Mouse (Mus musculus): Measurements from ENCODE around the gene Epha3.

The Epha3 gene

GRCm38 (mm10) chr16:63863913-63864330, at the start of gene Epha3:
TSS of gene Epha3 (minus strand) at chr16:63864175.
- peak; percentile 89 for DNase-seq

DNA sequence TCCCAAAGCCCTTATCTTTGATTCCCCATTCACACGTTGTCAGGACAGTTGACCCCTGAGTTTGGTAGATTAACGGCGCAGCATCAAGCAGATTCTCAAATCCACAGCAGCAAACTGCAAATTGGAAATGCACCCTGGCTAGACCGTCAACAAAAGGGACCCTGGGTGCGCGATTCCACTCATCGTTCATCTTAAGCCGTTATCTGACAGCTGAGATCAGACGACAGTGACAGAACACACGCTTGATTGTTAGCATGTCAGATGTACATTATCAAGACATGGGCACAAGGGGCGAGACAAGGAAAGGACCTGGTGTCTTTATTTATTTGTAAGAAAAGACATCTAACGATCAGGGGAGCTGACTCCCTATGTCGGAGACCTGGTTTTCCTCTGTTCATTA, 39.5 kb upstream of the Epha3 start:
- no peak for DNase-seq

DNA sequence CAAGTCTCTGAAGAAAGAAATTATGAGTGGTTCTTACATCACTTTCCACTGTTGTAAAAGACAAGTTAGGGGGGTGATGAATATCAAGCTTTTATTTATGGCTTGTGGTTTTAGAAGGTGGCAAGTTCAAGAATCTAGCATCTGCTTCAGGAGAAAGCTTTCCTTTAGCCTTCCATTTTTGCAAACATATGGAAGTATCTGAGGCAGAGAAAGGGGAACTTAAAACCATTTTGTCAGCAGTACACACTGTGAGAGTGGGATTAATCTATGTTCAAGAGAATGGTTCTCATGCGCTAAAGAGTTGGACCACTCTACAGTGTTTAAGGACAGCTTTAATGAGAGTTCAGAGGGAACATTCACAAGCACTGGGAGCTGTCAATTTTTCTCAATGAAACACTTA, 17.2 kb upstream of the Epha3 start:
- DNase-seq, result no peak

GRCm38 (mm10) chr16:63872313-63872712, 8.3 kb upstream of the Epha3 start:
- peak; percentile 64 for DNase-seq

GRCm38 (mm10) chr16:63864463-63864976, 545 bp upstream of the Epha3 start:
- no peak for DNase-seq

DNA sequence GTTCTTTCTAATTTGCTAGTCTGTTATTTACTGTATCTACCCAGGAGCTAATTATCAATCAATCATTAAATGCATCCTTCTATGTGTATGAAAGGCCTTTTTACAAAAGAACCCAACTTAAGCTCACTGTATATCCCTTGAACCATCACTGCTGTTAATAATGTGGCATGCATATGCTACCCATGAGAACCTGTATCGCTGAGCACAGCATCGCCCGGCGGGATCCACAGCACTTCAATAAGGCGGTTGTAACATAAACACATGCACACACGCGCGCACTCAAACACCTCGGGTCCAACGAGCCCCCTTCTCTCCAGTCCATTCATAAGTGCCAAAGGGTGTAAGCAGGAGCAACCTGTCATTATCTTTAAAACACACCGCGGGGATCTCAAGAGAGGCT, 794 bp downstream of the Epha3 start:
- peak; percentile 56 for DNase-seq

DNA sequence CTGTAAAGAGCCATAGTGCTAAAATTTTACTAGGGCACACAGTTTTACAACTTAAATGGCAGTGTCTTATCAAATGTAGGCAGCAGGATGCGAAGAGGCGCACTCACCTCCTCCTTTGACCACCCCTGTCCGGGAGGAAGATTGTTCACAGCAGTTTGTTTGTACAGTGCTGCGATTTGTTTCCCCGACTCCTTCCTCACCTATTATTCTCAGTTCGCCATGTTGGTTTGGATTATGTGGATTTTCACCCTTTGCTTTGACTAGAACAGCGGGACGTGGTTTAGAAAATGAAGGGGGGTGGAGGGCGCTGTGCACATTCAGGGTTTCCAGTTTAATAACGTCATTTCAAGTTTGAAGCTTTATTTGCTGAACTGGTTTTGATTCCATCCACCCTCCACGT, 6.4 kb downstream of the Epha3 start:
- peak; percentile 41 for DNase-seq

DNA sequence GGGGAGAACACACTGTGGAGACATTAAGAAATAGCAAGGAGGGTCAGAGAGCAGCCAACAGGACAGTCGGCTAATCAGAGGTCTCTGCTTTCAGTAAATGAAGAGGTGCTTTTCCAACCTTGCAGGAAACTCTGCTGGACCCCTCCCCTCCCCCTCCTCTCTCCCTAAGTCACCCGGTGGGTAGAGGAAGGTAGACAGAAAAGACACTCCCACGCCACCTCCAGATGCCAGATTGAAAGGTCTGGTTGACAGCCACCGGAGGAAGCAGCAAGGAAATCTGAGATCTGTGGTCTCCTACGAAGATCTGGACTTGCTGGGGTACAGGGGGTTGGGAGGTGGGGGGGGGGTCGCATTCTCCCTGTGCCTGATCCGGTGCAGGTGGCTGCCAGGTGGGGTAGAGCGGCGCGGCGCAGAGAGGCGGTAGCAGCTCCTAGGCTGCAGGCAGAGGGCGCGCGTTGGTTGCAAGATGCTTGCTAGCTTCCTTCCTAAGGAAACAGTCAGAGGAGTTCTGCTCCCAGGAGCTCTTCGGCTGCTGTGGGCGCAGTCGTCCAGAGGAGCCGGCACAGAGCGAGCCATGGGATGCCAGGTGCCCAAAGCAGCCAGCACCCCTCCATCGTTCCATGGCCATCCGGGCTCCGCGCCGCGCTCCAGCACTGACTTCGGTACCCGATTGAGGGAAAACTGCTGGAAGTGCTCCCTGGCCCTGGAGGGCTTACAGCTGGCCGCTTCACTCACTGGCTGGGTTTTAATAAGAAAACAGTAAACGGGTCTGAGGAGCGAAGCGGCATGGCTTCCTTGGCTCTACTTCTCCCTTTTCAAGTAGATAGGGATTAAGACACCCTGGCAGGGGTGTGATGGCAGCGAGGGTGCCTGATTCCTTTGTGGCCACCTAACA, 7.1 kb downstream of the Epha3 start:
- DNase-seq, result peak; percentile 82

GRCm38 (mm10) chr16:63850297-63850696, 13.7 kb downstream of the Epha3 start:
- DNase-seq, result no peak

- no peak for DNase-seq
Observed at GRCm38 (mm10) chr16:63842911-63843310, 21.1 kb downstream of the Epha3 start.

DNA sequence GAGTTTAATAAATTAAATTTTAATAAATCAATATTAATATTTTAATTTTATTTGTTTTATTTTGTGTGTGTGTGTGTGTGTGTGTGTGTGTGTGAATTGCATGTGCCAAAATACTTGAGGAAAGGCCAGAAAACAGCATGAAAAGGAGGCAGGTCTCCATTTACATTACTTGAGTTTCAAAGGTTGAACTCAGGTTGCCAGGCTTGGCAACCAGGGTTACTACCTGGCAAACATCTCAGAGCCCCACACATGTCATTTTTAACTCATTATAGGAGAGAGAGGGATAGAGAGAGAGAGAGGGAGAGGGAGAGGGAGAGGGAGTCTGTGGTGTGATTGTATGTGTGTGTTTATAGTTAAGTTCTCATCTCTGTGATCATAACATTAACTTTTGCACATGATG, 26.5 kb downstream of the Epha3 start:
- DNase-seq, result no peak

DNA sequence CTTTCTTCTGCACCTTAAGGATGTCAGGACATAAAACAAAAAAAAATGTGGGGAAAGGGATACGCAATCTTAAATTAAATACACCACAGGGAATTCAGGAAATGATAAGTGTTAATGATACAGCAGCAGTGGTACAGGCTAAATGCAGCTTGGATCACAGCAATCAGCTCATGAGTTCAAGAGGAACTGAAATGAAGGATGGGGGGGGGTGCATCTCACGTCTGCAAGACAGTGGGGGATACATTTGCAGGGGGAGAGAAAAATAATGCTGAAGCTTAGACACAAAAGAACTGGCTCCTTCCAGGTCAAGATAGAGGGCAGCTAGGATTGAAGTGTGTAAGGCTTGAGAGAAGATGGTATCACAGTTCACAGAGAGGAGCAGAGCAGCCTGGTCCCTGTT, 42.8 kb downstream of the Epha3 start:
- no peak for DNase-seq

DNA sequence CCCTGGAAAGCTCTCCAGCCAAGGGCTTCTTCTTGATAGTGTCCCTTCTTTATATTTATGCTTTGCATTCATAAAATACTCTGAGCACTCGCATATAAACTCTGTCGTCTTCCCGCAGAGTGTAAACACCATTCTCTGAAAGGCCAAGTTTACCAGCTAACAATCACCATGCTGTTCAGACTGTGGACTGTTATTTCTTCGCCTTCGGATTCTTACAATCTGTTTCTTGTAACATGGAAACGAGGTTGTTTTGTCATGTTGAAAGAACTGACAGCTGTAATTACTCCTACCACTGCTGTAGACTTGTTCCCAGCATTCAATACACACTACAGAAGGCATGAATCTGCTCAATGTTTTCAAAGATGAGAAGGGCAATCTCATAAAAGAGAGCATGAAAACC, 46.4 kb downstream of the Epha3 start:
- DNase-seq, result no peak

DNA sequence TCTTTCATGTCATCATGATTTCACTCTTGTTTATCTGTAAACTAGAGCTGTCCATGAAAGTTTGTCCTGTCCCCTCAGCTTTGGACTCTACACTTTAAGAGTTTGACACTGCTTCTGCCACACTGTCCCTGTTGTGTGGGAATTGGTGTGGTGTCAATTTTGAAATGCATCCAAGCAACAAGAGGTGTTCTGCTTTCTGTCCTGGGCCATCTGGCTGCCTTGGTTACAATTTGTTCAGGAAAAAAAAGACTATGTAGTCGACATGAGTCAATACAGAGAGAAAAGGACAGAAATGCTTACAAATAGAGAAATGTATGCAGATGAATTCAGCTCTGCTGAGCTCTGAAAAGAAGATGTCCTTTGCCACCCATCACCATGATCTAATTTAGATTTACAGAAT, 47.3 kb downstream of the Epha3 start:
- DNase-seq, result peak; percentile 94

GRCm38 (mm10) chr16:63809871-63810270, 54.1 kb downstream of the Epha3 start:
- no peak for DNase-seq

DNA sequence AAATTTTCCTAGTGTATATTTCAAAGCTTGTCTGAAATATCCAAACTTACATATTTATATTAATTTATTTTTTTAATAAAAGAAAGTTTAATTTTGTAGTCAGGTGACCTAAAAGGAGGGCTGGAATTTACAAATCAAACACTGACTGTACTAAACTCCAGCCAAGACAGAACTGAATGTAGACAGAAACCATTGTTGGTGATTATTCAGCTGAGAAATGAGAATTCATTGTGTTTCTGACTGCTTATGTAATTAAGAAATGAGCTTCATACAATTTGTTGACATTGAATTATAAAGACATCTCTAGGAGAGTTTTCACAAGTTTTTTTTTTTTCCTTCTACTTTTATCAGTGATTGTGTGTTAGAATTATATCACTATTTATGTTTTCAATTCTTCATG, 55.0 kb downstream of the Epha3 start:
- no peak for DNase-seq

- DNase-seq, result no peak
Observed at GRCm38 (mm10) chr16:63806437-63807129, 57.4 kb downstream of the Epha3 start.

DNA sequence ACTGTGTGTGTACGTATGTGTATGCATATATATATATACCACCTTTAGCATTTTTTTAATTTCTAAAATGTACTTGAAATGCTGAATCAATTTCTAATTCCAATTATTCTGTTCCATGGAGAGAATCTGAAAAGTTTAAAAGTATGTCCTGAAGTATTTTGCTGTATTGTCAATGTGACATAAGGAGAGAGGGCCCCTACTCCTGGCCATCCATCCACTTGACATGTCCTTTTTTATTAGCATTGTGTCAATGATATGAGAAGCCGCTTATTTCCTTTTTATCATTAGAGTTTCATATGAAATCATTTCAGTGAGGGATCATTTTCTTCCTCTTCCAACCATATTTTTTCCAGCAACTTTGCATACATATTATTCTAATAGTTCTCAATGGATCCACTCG, 58.0 kb downstream of the Epha3 start:
- no peak for DNase-seq

DNA sequence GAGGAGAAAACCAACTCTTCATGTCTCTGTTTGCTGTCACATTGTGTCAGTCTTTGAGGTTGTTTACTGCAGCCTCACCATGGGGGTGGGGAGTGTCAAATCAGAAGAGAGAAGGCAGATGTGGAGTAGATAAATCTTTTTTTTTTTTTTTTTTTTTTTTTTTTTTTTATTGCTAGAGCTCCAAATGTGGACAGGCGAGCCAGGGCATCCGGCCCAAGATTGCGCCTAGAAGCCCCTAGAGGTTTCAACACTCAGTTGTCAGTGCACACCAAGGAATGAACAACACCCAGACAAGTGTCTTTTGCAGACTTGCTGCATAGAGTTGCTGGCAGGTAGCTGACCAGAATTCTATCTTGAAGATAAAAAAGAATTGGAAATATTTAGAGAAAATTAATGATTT, 62.5 kb downstream of the Epha3 start:
- no peak for DNase-seq

DNA sequence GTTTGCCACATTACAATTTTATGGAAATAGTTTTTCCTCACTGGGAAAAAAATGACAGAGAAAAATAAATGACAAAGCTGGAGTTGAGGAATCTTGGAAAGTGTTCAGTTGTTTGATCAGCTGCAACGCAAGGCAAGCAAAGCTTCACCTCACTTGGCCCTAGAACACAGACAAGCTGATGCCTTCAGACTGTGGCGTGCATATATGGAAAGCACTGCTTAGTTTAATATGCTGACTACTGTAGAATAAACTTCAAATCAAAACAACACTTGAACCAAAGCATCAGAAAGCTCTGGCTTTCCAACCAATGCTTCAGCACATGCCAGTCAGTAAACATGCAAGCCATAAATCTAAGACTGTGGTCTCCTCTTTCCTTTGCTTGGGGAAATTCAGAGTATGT, 65.6 kb downstream of the Epha3 start:
- DNase-seq, result no peak

GRCm38 (mm10) chr16:63794292-63794691, 69.7 kb downstream of the Epha3 start:
- DNase-seq, result no peak

DNA sequence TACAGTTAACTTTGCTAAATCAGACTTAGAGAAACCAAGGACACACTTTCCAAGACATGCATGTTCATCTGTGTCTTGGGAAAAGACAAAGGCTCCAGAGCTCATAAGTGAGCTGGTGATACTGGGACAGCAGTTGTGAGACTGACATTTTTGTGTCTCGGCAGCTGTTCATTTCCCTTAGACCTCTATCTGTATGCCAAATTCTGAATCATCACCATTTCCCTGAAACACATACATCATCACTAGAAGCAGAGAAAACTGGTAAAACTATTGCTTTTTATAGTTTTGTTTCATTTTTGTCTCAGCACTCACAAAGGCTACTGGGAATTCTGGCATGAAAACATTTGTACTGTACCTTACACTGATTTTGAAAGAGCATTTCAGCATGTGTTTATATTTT, 70.2 kb downstream of the Epha3 start:
- no peak for DNase-seq

- DNase-seq, result peak; percentile 82
Observed at GRCm38 (mm10) chr16:63792084-63792483, 71.9 kb downstream of the Epha3 start.

GRCm38 (mm10) chr16:63783544-63783943, 80.4 kb downstream of the Epha3 start:
- no peak for DNase-seq

All from cerebellum, adult 9-10 months (tissue).